Mouse (Mus musculus) midbrain, embryonic 16.5 days (tissue): ENCODE results near the gene Ggcx. TPM values are rescaled to one million over a fixed set of nuclear protein-coding genes. Genes with fewer than 3 reads are reported as not detected.

Experiments
- ATAC-seq: fragments of 200-750 bp; cut with Nextera tagmentation; 2 replicates; pipeline ENCODE4 v1.8.0; 2017; ENCODE audit warnings: moderate TSS enrichment
- H3K27ac ChIP-seq: fragments of 300-500 bp; sonication (generic); 2 replicates; pipeline ENCODE4 v1.5.1; 2014; ENCODE audit warnings: mild to moderate bottlenecking, low read length, mixed read lengths
- H3K27me3 ChIP-seq: fragments of 300-500 bp; sonication (generic); 2 replicates; pipeline ENCODE4 v1.6.1; 2014; ENCODE audit warnings: low read depth, low read length, mixed read lengths; ENCODE audit not compliant: control insufficient read depth, insufficient read depth
- H3K36me3 ChIP-seq: fragments of 300-500 bp; sonication (generic); 2 replicates; pipeline ENCODE4 v1.6.1; 2014; ENCODE audit warnings: mild to moderate bottlenecking, low read length, moderate library complexity, mixed read lengths; ENCODE audit not compliant: control insufficient read depth, insufficient read depth
- H3K4me1 ChIP-seq: fragments of 300-500 bp; sonication (generic); 2 replicates; pipeline ENCODE4 v1.6.1; 2014; ENCODE audit warnings: mild to moderate bottlenecking, low read length, mixed read lengths; ENCODE audit not compliant: control insufficient read depth, insufficient read depth
- H3K4me2 ChIP-seq: fragments of 300-500 bp; sonication (generic); 2 replicates; pipeline ENCODE4 v1.6.1; 2014; ENCODE audit warnings: mild to moderate bottlenecking, low read length, mixed read lengths
- H3K4me3 ChIP-seq: fragments of 300-500 bp; sonication (generic); 2 replicates; pipeline ENCODE4 v1.5.1; 2014; ENCODE audit warnings: low read depth, mild to moderate bottlenecking, low read length, moderate library complexity, mixed read lengths
- H3K9ac ChIP-seq: fragments of 300-500 bp; sonication (generic); 2 replicates; pipeline ENCODE4 v1.6.1; 2014; ENCODE audit warnings: low read depth, low read length, mixed read lengths
- H3K9me3 ChIP-seq: fragments of 300-500 bp; sonication (generic); replicated peaks from 2 replicates; pipeline ENCODE4 v1.6.1; 2014; ENCODE audit warnings: mild to moderate bottlenecking, low read length, mixed read lengths; ENCODE audit not compliant: control insufficient read depth, poor library complexity, severe bottlenecking
- WGBS: fragments of 180-500 bp; shearing (Covaris S2); extraction: QIAGEN DNeasy Blood & Tissue Kit; methylation state at CpG from one replicate; pipeline ENCODE4 v1.1.7; 2014; 5-methylcytosine and 5-hydroxymethylcytosine counted together
- polyA plus RNA-seq: library from polyadenylated mRNA; unstranded; fragments of >200 nt; fragmentation: Nextera tagmentation; extraction: Ambion mirVana; gene quantifications from 2 replicates; pipeline ENCODE4 v1.2.1, GENCODE M21; 2015

The Ggcx gene
- polyA plus RNA-seq: 14.3 and 15.2 TPM in 2 replicates

- Histone ChIP-seq H3K9me3 (no peaks in the 10 kb centered on the region), H3K27ac (peak within 1 kb of the TSS; percentile 74), H3K36me3 (peaks cover 14% of the 10 kb centered on the region), H3K4me1 (peaks cover 15% of the 10 kb centered on the region), H3K4me3 (peak within 1 kb of the TSS; percentile 89), H3K9ac (peak within 1 kb of the TSS; percentile 92), H3K4me2 (peak within 1 kb of the TSS; percentile 85), H3K27me3 (no peaks in the 10 kb centered on the region)
- 2% methylated on average over 33 of the region's 33 CpGs for WGBS
- ATAC-seq: peak; percentile 96
These were observed at the start of gene Ggcx for GRCm38 (mm10) chr6:72414076-72414756. Ggcx (plus strand) TSS chr6:72414308.

GRCm38 (mm10) chr6:72364985-72365384 is 49.1 kb upstream of the Ggcx start:
- no peak overlapping the region for H3K4me3 ChIP-seq
- H3K4me2 ChIP-seq: no peak overlapping the region
- whole genome bisulfite sequencing: 74% methylated on average over 6 of the region's 6 CpGs
- peaks cover 5% of the 10 kb centered on the region; the same call in 1 of the 2 replicates for H3K36me3 ChIP-seq
- H3K9me3 ChIP-seq: no peaks in the 10 kb centered on the region
- no peaks in the 10 kb centered on the region; the same call in 1 of the 2 replicates for H3K27me3 ChIP-seq
- H3K4me1 ChIP-seq: peaks cover 19% of the 10 kb centered on the region
- no peak overlapping the region for H3K27ac ChIP-seq
- H3K9ac ChIP-seq: no peak overlapping the region
- ATAC-seq: no peak

GRCm38 (mm10) chr6:72366304-72366703 is 47.8 kb upstream of the Ggcx start:
- Histone ChIP-seq H3K36me3 (no peaks in the 10 kb centered on the region), H3K4me3 (no peak overlapping the region), H3K27ac (no peak overlapping the region), H3K9ac (no peak overlapping the region), H3K27me3 (no peaks in the 10 kb centered on the region; the same call in 1 of the 2 replicates), H3K9me3 (no peaks in the 10 kb centered on the region), H3K4me2 (no peak overlapping the region), H3K4me1 (peaks cover 8% of the 10 kb centered on the region)
- 58% methylated on average over 3 of the region's 3 CpGs for WGBS
- ATAC-seq: no peak

GRCm38 (mm10) chr6:72366844-72367443 is 47.2 kb upstream of the Ggcx start, which contains the start of gene Rnf181:
Rnf181 (minus strand) TSS chr6:72366956.
- ATAC-seq: no peak
- Histone ChIP-seq H3K4me1 (peaks cover 4% of the 10 kb centered on the region; the same call in 1 of the 2 replicates), H3K4me3 (no peak within 1 kb of the TSS), H3K27ac (no peak within 1 kb of the TSS), H3K9ac (no peak within 1 kb of the TSS), H3K9me3 (no peaks in the 10 kb centered on the region), H3K27me3 (no peaks in the 10 kb centered on the region; the same call in 1 of the 2 replicates), H3K36me3 (no peaks in the 10 kb centered on the region), H3K4me2 (no peak within 1 kb of the TSS)
- WGBS: 81% methylated on average over 4 of the region's 4 CpGs

GRCm38 (mm10) chr6:72367460-72367974 is 46.6 kb upstream of the Ggcx start:
- Histone ChIP-seq H3K4me2 (no peak overlapping the region), H3K27ac (no peak overlapping the region), H3K4me1 (peaks cover 4% of the 10 kb centered on the region; the same call in 1 of the 2 replicates), H3K9ac (no peak overlapping the region), H3K4me3 (no peak overlapping the region), H3K9me3 (no peaks in the 10 kb centered on the region), H3K27me3 (no peaks in the 10 kb centered on the region; the same call in 1 of the 2 replicates), H3K36me3 (no peaks in the 10 kb centered on the region)
- no peak for ATAC-seq
- 69% methylated on average over 4 of the region's 4 CpGs for WGBS

GRCm38 (mm10) chr6:72369557-72369956 is 44.6 kb upstream of the Ggcx start:
- H3K4me1 ChIP-seq: no peaks in the 10 kb centered on the region
- H3K4me3 ChIP-seq: no peak overlapping the region
- H3K9me3 ChIP-seq: no peaks in the 10 kb centered on the region
- H3K27ac ChIP-seq: no peak overlapping the region
- no peaks in the 10 kb centered on the region for H3K36me3 ChIP-seq
- H3K9ac ChIP-seq: no peak overlapping the region
- H3K27me3 ChIP-seq: no peaks in the 10 kb centered on the region; the same call in 1 of the 2 replicates
- no peak overlapping the region for H3K4me2 ChIP-seq
- ATAC-seq: no peak
- WGBS: 92% methylated on average over 4 of the region's 4 CpGs

GRCm38 (mm10) chr6:72370091-72370490 is 44.0 kb upstream of the Ggcx start:
- WGBS: 85% methylated on average over 12 of the region's 12 CpGs
- no peak overlapping the region for H3K27ac ChIP-seq
- ATAC-seq: no peak

GRCm38 (mm10) chr6:72371147-72371546 is 43.0 kb upstream of the Ggcx start:
- Histone ChIP-seq H3K27me3 (no peaks in the 10 kb centered on the region), H3K9me3 (no peaks in the 10 kb centered on the region), H3K36me3 (no peaks in the 10 kb centered on the region), H3K9ac (no peak overlapping the region), H3K4me2 (no peak overlapping the region), H3K4me3 (no peak overlapping the region), H3K27ac (no peak overlapping the region), H3K4me1 (no peaks in the 10 kb centered on the region)
- 56% methylated on average over 4 of the region's 5 CpGs for WGBS
- no peak for ATAC-seq

More at GRCm38 (mm10) chr6:72370091-72370490, 44.0 kb upstream of the Ggcx start:
- H3K9me3 ChIP-seq: no peaks in the 10 kb centered on the region
- no peak overlapping the region for H3K4me3 ChIP-seq
- no peaks in the 10 kb centered on the region for H3K36me3 ChIP-seq
- no peak overlapping the region for H3K9ac ChIP-seq
- no peaks in the 10 kb centered on the region for H3K27me3 ChIP-seq
- H3K4me2 ChIP-seq: no peak overlapping the region
- no peaks in the 10 kb centered on the region for H3K4me1 ChIP-seq

GRCm38 (mm10) chr6:72371571-72371970 is 42.5 kb upstream of the Ggcx start:
- Histone ChIP-seq H3K9ac (no peak overlapping the region), H3K9me3 (no peaks in the 10 kb centered on the region), H3K36me3 (no peaks in the 10 kb centered on the region), H3K4me3 (no peak overlapping the region), H3K27ac (no peak overlapping the region), H3K27me3 (no peaks in the 10 kb centered on the region), H3K4me2 (no peak overlapping the region), H3K4me1 (no peaks in the 10 kb centered on the region)
- 40% methylated on average over 1 of the region's 1 CpGs for whole genome bisulfite sequencing
- ATAC-seq: no peak
